Mouse (Mus musculus): Measurements from ENCODE around the gene Gpr107. TPM values are rescaled to one million over a fixed set of nuclear protein-coding genes. Genes with fewer than 3 reads are reported as not detected.

Gene Gpr107
- polyA plus RNA-seq, 1 experiment from 2014 or later: 28.4 TPM

DNA sequence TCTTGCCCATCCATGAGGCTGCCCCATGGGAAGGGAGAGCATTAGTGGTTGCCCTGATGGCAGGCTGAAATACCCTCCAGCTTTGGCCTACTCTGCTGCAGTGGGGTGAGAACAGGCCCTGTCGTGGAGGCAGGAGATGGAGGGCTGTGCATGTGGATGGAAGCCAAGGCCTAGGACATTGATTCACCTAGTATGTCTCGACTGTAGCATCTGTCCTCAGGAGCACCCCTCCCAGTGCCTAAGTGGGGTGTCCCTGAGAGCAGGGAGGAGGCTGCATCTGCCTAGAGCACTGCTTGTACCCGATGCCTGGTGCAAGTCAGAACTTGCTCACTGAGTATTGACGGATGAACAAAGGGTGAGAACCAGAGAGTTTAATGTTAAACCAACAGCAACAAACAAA lies 54.1 kb downstream of the Gpr107 start:
- 88% methylated on average over 4 of the region's 4 CpGs for WGBS
- DNase-seq (ENCODE audit: low spot score): no peak

DNA sequence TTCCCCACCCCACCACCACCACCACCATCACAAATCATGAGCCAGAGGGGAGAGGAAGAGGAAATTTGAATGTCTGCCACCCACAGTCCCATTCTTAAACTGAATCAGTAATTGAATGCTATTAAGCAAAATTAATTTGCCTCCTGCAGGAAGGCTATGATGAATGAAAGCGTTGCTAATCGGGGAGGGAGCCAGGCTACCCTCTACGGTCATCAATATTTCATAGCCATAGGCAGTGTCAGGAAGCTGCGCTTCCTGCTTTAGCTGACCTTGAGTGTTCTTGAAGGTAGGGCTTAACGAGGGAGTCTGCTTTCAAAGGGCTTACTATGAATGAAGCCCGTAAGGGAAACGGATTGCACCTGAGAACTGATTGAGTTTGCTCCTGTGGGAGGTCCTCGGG lies 54.8 kb downstream of the Gpr107 start:
- Histone ChIP-seq H3K36me3 (ENCODE audit: control insufficient read depth, insufficient read depth, low read length) (peaks cover 2% of the 10 kb centered on the region; the same call in 1 of the 2 replicates), H3K9me3 (ENCODE audit: control insufficient read depth, low read length) (no peaks in the 10 kb centered on the region), H3K27ac (ENCODE audit: low read depth, low read length) (no peak overlapping the region), H3K9ac (ENCODE audit: low read length) (no peak overlapping the region), H3K4me2 (ENCODE audit: low read depth) (no peak overlapping the region), H3K4me1 (ENCODE audit: control insufficient read depth, insufficient read depth, low read length) (no peaks in the 10 kb centered on the region), H3K4me3 (ENCODE audit: low read depth, low read length) (no peak overlapping the region), H3K27me3 (ENCODE audit: control insufficient read depth, insufficient read depth, low read length) (no peaks in the 10 kb centered on the region)
- ATAC-seq (ENCODE audit: insufficient read depth, low FRiP score, low TSS enrichment) (no peak), DNase-seq (ENCODE audit: low spot score) (no peak)
- WGBS: 63% methylated on average over 8 of the region's 8 CpGs

More for the DNA sequence above, 54.1 kb downstream of the Gpr107 start:
- Histone ChIP-seq H3K4me3 (ENCODE audit: low read depth, low read length) (no peak overlapping the region), H3K27ac (ENCODE audit: low read depth, low read length) (no peak overlapping the region), H3K9me3 (ENCODE audit: control insufficient read depth, low read length) (no peaks in the 10 kb centered on the region), H3K4me1 (ENCODE audit: control insufficient read depth, insufficient read depth, low read length) (no peaks in the 10 kb centered on the region), H3K4me2 (ENCODE audit: low read depth) (no peak overlapping the region), H3K9ac (ENCODE audit: low read length) (no peak overlapping the region), H3K27me3 (ENCODE audit: control insufficient read depth, insufficient read depth, low read length) (no peaks in the 10 kb centered on the region), H3K36me3 (ENCODE audit: control insufficient read depth, insufficient read depth, low read length) (peaks cover 2% of the 10 kb centered on the region; the same call in 1 of the 2 replicates)
- no peak for ATAC-seq (ENCODE audit: insufficient read depth, low FRiP score, low TSS enrichment)

- no peaks in the 10 kb centered on the region for H3K4me1 ChIP-seq (ENCODE audit: control insufficient read depth, insufficient read depth, low read length)
Measured at GRCm38 (mm10) chr2:31208544-31209142, 56.5 kb downstream of the Gpr107 start.

DNA sequence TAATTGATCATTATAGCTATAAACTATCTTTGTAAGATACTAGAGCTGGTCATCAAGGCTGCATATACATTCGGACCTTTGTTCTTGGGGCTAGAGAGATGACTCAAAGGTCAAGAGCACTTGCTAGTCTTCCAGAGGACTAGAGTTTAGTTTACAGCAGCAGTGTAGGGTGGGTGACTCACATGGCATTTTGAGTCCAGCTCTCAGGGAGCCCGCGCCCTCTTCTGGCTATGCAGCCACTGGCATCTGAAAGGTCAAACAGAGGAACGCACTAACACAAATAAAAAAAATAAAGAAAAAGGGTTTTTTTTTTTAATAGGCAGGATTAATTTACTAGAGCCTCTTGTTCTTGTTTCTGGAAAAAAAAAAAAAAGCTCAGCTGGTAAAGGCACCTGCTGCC lies 57.4 kb downstream of the Gpr107 start:
- H3K9me3 ChIP-seq (ENCODE audit: control insufficient read depth, low read length): no peaks in the 10 kb centered on the region
- H3K27me3 ChIP-seq (ENCODE audit: control insufficient read depth, insufficient read depth, low read length): no peaks in the 10 kb centered on the region
- H3K27ac ChIP-seq (ENCODE audit: low read depth, low read length): no peak overlapping the region
- 93% methylated on average over 4 of the region's 4 CpGs for WGBS
- H3K4me2 ChIP-seq (ENCODE audit: low read depth): no peak overlapping the region
- DNase-seq (ENCODE audit: low spot score) (no peak), ATAC-seq (ENCODE audit: insufficient read depth, low FRiP score, low TSS enrichment) (no peak)
- peaks cover 2% of the 10 kb centered on the region; the same call in 1 of the 2 replicates for H3K36me3 ChIP-seq (ENCODE audit: control insufficient read depth, insufficient read depth, low read length)
- no peak overlapping the region for H3K4me3 ChIP-seq (ENCODE audit: low read depth, low read length)
- no peak overlapping the region for H3K9ac ChIP-seq (ENCODE audit: low read length)
- no peaks in the 10 kb centered on the region for H3K4me1 ChIP-seq (ENCODE audit: control insufficient read depth, insufficient read depth, low read length)

More at GRCm38 (mm10) chr2:31208544-31209142, 56.5 kb downstream of the Gpr107 start:
- no peak overlapping the region for H3K9ac ChIP-seq (ENCODE audit: low read length)
- H3K4me2 ChIP-seq (ENCODE audit: low read depth): no peak overlapping the region
- no peak for ATAC-seq (ENCODE audit: insufficient read depth, low FRiP score, low TSS enrichment)
- H3K9me3 ChIP-seq (ENCODE audit: control insufficient read depth, low read length): no peaks in the 10 kb centered on the region
- H3K27ac ChIP-seq (ENCODE audit: low read depth, low read length): no peak overlapping the region
- no peak for DNase-seq (ENCODE audit: low spot score)
- 91% methylated on average over 13 of the region's 13 CpGs for whole genome bisulfite sequencing
- H3K36me3 ChIP-seq (ENCODE audit: control insufficient read depth, insufficient read depth, low read length): peaks cover 2% of the 10 kb centered on the region; the same call in 1 of the 2 replicates
- H3K27me3 ChIP-seq (ENCODE audit: control insufficient read depth, insufficient read depth, low read length): no peaks in the 10 kb centered on the region
- no peak overlapping the region for H3K4me3 ChIP-seq (ENCODE audit: low read depth, low read length)

- Histone ChIP-seq H3K4me2 (ENCODE audit: low read depth) (no peak overlapping the region), H3K36me3 (ENCODE audit: control insufficient read depth, insufficient read depth, low read length) (peaks cover 2% of the 10 kb centered on the region; the same call in 1 of the 2 replicates), H3K4me3 (ENCODE audit: low read depth, low read length) (no peak overlapping the region), H3K27me3 (ENCODE audit: control insufficient read depth, insufficient read depth, low read length) (no peaks in the 10 kb centered on the region), H3K4me1 (ENCODE audit: control insufficient read depth, insufficient read depth, low read length) (no peaks in the 10 kb centered on the region), H3K27ac (ENCODE audit: low read depth, low read length) (no peak overlapping the region), H3K9ac (ENCODE audit: low read length) (no peak overlapping the region), H3K9me3 (ENCODE audit: control insufficient read depth, low read length) (no peaks in the 10 kb centered on the region)
- WGBS: 86% methylated on average over 11 of the region's 11 CpGs
- ATAC-seq (ENCODE audit: insufficient read depth, low FRiP score, low TSS enrichment) (no peak), DNase-seq (ENCODE audit: low spot score) (no peak)
Measured at GRCm38 (mm10) chr2:31210144-31210847, 58.2 kb downstream of the Gpr107 start.

GRCm38 (mm10) chr2:31211204-31211603 lies 59.1 kb downstream of the Gpr107 start:
- Histone ChIP-seq H3K36me3 (ENCODE audit: control insufficient read depth, insufficient read depth, low read length) (peaks cover 2% of the 10 kb centered on the region; the same call in 1 of the 2 replicates), H3K4me1 (ENCODE audit: control insufficient read depth, insufficient read depth, low read length) (no peaks in the 10 kb centered on the region), H3K9ac (ENCODE audit: low read length) (no peak overlapping the region), H3K4me3 (ENCODE audit: low read depth, low read length) (no peak overlapping the region), H3K9me3 (ENCODE audit: control insufficient read depth, low read length) (no peaks in the 10 kb centered on the region), H3K27ac (ENCODE audit: low read depth, low read length) (no peak overlapping the region), H3K4me2 (ENCODE audit: low read depth) (no peak overlapping the region), H3K27me3 (ENCODE audit: control insufficient read depth, insufficient read depth, low read length) (no peaks in the 10 kb centered on the region)
- 64% methylated on average over 3 of the region's 3 CpGs for WGBS
- ATAC-seq (ENCODE audit: insufficient read depth, low FRiP score, low TSS enrichment) (no peak), DNase-seq (ENCODE audit: low spot score) (no peak)

GRCm38 (mm10) chr2:31214211-31214796 lies 62.2 kb downstream of the Gpr107 start:
- ATAC-seq (ENCODE audit: insufficient read depth, low FRiP score, low TSS enrichment) (no peak), DNase-seq (ENCODE audit: low spot score) (no peak)
- H3K4me3 ChIP-seq (ENCODE audit: low read depth, low read length): no peak overlapping the region
- no peaks in the 10 kb centered on the region for H3K27me3 ChIP-seq (ENCODE audit: control insufficient read depth, insufficient read depth, low read length)
- 89% methylated on average over 16 of the region's 16 CpGs for WGBS
- H3K9ac ChIP-seq (ENCODE audit: low read length): no peak overlapping the region
- H3K9me3 ChIP-seq (ENCODE audit: control insufficient read depth, low read length): no peaks in the 10 kb centered on the region
- H3K27ac ChIP-seq (ENCODE audit: low read depth, low read length): no peak overlapping the region
- H3K36me3 ChIP-seq (ENCODE audit: control insufficient read depth, insufficient read depth, low read length): no peaks in the 10 kb centered on the region; the same call in 1 of the 2 replicates
- no peaks in the 10 kb centered on the region for H3K4me1 ChIP-seq (ENCODE audit: control insufficient read depth, insufficient read depth, low read length)
- H3K4me2 ChIP-seq (ENCODE audit: low read depth): no peak overlapping the region

DNA sequence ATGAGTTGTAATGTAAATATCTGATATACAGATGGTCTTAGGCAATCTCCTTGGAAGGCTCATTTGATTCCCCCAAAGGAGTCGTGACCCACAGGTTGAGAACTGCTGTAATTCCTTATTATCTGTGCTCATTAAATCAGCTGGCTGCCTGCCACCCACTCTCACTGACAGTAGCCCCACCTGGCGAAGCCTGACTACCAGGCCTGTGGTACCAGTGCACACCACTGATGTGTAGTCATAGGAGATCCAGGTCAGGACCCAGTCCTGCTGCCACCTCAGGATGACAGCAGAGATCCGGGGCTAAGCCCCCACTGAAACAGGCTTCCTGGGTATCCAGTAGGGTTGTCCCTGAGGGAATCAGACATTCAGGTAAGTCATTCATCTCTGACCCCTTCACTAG lies 66.5 kb downstream of the Gpr107 start:
- Histone ChIP-seq H3K9ac (ENCODE audit: low read length) (no peak overlapping the region), H3K36me3 (ENCODE audit: control insufficient read depth, insufficient read depth, low read length) (no peaks in the 10 kb centered on the region; the same call in 1 of the 2 replicates), H3K27ac (ENCODE audit: low read depth, low read length) (no peak overlapping the region), H3K4me3 (ENCODE audit: low read depth, low read length) (no peak overlapping the region), H3K4me1 (ENCODE audit: control insufficient read depth, insufficient read depth, low read length) (no peaks in the 10 kb centered on the region), H3K4me2 (ENCODE audit: low read depth) (no peak overlapping the region), H3K9me3 (ENCODE audit: control insufficient read depth, low read length) (no peaks in the 10 kb centered on the region), H3K27me3 (ENCODE audit: control insufficient read depth, insufficient read depth, low read length) (no peaks in the 10 kb centered on the region)
- 84% methylated on average over 3 of the region's 3 CpGs for WGBS
- ATAC-seq (ENCODE audit: insufficient read depth, low FRiP score, low TSS enrichment) (no peak), DNase-seq (ENCODE audit: low spot score) (no peak)

Data from neural tube, embryonic 11.5 days (tissue).